Comparison of ENCODE assay signal across 24 mouse cellular contexts in genomic region chr7:115475176-115475575, GRCm38 (mm10).
DNase-seq lines count a peak whose midpoint lies in the region; ATAC-seq and TF ChIP-seq lines count a peak whose summit lies in the region.
"Had no signal": no experiment of that assay in that cellular context is flagged by ENCODE, and none has a peak within 500 bp of the region (broad histone marks: within the 10 kb centered on the region; RNA-seq: fewer than 3 reads in every experiment).

No protein-coding gene starts in this region.

- ATAC-seq in limb, embryonic 13.5 days (ENCODE audit: low FRiP score, low read depth), result no peak
- ATAC-seq in stomach, postnatal 0 days (ENCODE audit: low FRiP score, low TSS enrichment), result no peak
- no peak for ATAC-seq in monocyte, adult 5-6 weeks (replicated peaks; ENCODE audit: insufficient number of reproducible peaks, low FRiP score, low TSS enrichment, poor library complexity, severe bottlenecking)
- ATAC-seq: activated CD4-positive, CD25-positive, alpha-beta regulatory T cell, adult 4 months; CD4-positive, CD25-positive, alpha-beta regulatory T cell, adult 4 months; forebrain, embryonic 13.5 days; Patski had no signal

- H3K9me3 ChIP-seq in heart, embryonic 10.5 days, result no peaks in the 10 kb centered on the region
- H3K9me3 ChIP-seq in limb, embryonic 13.5 days, result no peaks in the 10 kb centered on the region
- no peaks in the 10 kb centered on the region for H3K9me3 ChIP-seq in stomach, postnatal 0 days (ENCODE audit: control insufficient read depth, low read length)
- H3K9me3 ChIP-seq: embryonic facial prominence, embryonic 10.5 days; embryonic facial prominence, embryonic 12.5 days; forebrain, embryonic 13.5 days; G1E had no signal

- 0 out of 2 replicates have a peak, but pooled peaks cover 2% of the 10 kb centered on the region for H3K36me3 ChIP-seq in heart, embryonic 10.5 days
- H3K36me3 ChIP-seq in limb, embryonic 13.5 days, result no peaks in the 10 kb centered on the region; the same call in none of the 2 replicates
- H3K36me3 ChIP-seq in stomach, postnatal 0 days (ENCODE audit: control insufficient read depth, insufficient read depth, low read length), result no peaks in the 10 kb centered on the region
- H3K36me3 ChIP-seq: embryonic facial prominence, embryonic 10.5 days; embryonic facial prominence, embryonic 12.5 days had no signal

- H3K9ac ChIP-seq in limb, embryonic 13.5 days, result no peak overlapping the region
- H3K9ac ChIP-seq in stomach, postnatal 0 days (ENCODE audit: low read length), result no peak overlapping the region
- H3K9ac ChIP-seq: embryonic facial prominence, embryonic 12.5 days; forebrain, embryonic 13.5 days had no signal

- peak overlapping the region; percentile 94 for H3K27ac ChIP-seq in gastrocnemius, adult 2 months
- H3K27ac ChIP-seq in heart, embryonic 10.5 days, result peak overlapping the region; percentile 22; the same call in 1 of the 2 replicates
- peak overlapping the region; percentile 79 for H3K27ac ChIP-seq in limb, embryonic 13.5 days
- H3K27ac ChIP-seq in stomach, postnatal 0 days (replicated peaks), result 0 out of 2 replicates have a peak overlapping the region, but pooled peaks have one; percentile 40
- H3K27ac ChIP-seq: embryonic facial prominence, embryonic 10.5 days; embryonic facial prominence, embryonic 12.5 days; forebrain, embryonic 13.5 days had no signal

- DNase-seq in gastrocnemius, adult 2 months, result no peak
- no peak for DNase-seq in gastrocnemius, postnatal 36 days
- peak; percentile 72 for DNase-seq in heart, embryonic 10.5 days (ENCODE audit: low spot score)
- no peak for DNase-seq in heart, adult 9 months (ENCODE audit: low spot score in 2 of 2)
- DNase-seq in stomach, postnatal 0 days (ENCODE audit: low spot score), result no peak
- DNase-seq: adrenal gland, adult 8-10 months; adrenal gland, postnatal 14 days; adrenal gland, postnatal 36 days; B cell, adult 2 months; cerebellum, adult 11-12 months; cerebellum, adult 2 months; cerebellum, adult 9-10 months; cerebellum, postnatal 10 days; cerebellum, postnatal 25 days had no signal

- H3K4me3 ChIP-seq in gastrocnemius, adult 2 months, result no peak overlapping the region
- H3K4me3 ChIP-seq in heart, embryonic 10.5 days, result no peak overlapping the region
- no peak overlapping the region for H3K4me3 ChIP-seq in limb, embryonic 13.5 days
- no peak overlapping the region for H3K4me3 ChIP-seq in stomach, postnatal 0 days (ENCODE audit: low read depth, low read length)
- H3K4me3 ChIP-seq: embryonic facial prominence, embryonic 10.5 days; embryonic facial prominence, embryonic 12.5 days; forebrain, embryonic 13.5 days had no signal

- TF ChIP-seq EP300 in stomach, postnatal 0 days (optimal IDR thresholded peaks at IDR 0.05), result no peak

- intact Hi-C loops in gastrocnemius, adult 2 months (cut with DNase I), result loop anchor here (5.0 kb wide), 2 partner anchors 72 to 557 kb away; no protein-coding TSS in a partner anchor
- intact Hi-C loops in gastrocnemius, postnatal 36 days (cut with DNase I), result no loop called here

- no peak overlapping the region for H3K4me2 ChIP-seq in limb, embryonic 13.5 days (replicated peaks)
- no peak overlapping the region for H3K4me2 ChIP-seq in stomach, postnatal 0 days (replicated peaks; ENCODE audit: low read depth)
- H3K4me2 ChIP-seq: embryonic facial prominence, embryonic 12.5 days; forebrain, embryonic 13.5 days had no signal

- H3K4me1 ChIP-seq in heart, embryonic 10.5 days, result peaks cover 39% of the 10 kb centered on the region
- peaks cover 30% of the 10 kb centered on the region for H3K4me1 ChIP-seq in limb, embryonic 13.5 days
- peaks cover 4% of the 10 kb centered on the region; the same call in 1 of the 2 replicates for H3K4me1 ChIP-seq in stomach, postnatal 0 days (replicated peaks; ENCODE audit: control insufficient read depth, insufficient read depth)

- no peaks in the 10 kb centered on the region for H3K27me3 ChIP-seq in heart, embryonic 10.5 days (ENCODE audit: insufficient read depth, poor library complexity, severe bottlenecking)
- H3K27me3 ChIP-seq in limb, embryonic 13.5 days, result peaks cover 6% of the 10 kb centered on the region; the same call in 1 of the 2 replicates
- no peaks in the 10 kb centered on the region for H3K27me3 ChIP-seq in stomach, postnatal 0 days (ENCODE audit: control insufficient read depth, insufficient read depth, low read length)
- H3K27me3 ChIP-seq: CH12.LX; embryonic facial prominence, embryonic 12.5 days; forebrain, embryonic 13.5 days; Patski had no signal

- WGBS in heart, embryonic 10.5 days, result 57% methylated on average over 6 of the region's 6 CpGs
- 71% methylated on average over 6 of the region's 6 CpGs for WGBS in limb, embryonic 13.5 days
- 73% methylated on average over 6 of the region's 6 CpGs for WGBS in stomach, postnatal 0 days

- no peak for TF ChIP-seq CTCF in gastrocnemius, adult 2 months (IDR thresholded peaks at IDR 0.05)
- TF ChIP-seq CTCF in stomach, postnatal 0 days (IDR thresholded peaks at IDR 0.05; ENCODE audit: low read depth), result no peak

Comparison
In these comparisons a context has a peak if more than half of its experiments do, and no peak if none do; other contexts are left out.
1. H3K27ac ChIP-seq: peak in every context shown above with its lines; median percentile 94 in gastrocnemius, adult 2 months; 79 in limb, embryonic 13.5 days; 40 in stomach, postnatal 0 days; 22 in heart, embryonic 10.5 days.